Mouse (Mus musculus) intestine, embryonic 15.5 days (tissue): ENCODE results near the gene Neurod1. TPM values are rescaled to one million over a fixed set of nuclear protein-coding genes. Genes with fewer than 3 reads are reported as not detected.

ENCODE experiments used
- polyA plus RNA-seq: library from polyadenylated mRNA; unstranded; fragments of >200 nt; fragmentation: Nextera tagmentation; extraction: Ambion mirVana; gene quantifications from 2 replicates; pipeline ENCODE4 v1.2.1, GENCODE M21; 2015

The Neurod1 gene
- polyA plus RNA-seq, 1 experiment from 2014 or later: 4.2 TPM

Other genes starting within 250 kb of the Neurod1 start
- gene Itga4, start 201.3 kb downstream of the Neurod1 start, polyA plus RNA-seq: 3.8 and 3.9 TPM in 2 replicates
- 1.5 and 1.6 TPM in 2 replicates for gene Cerkl, start within 50 bp of the Neurod1 start, polyA plus RNA-seq
- gene Itprid2, start 178.6 kb upstream of the Neurod1 start, polyA plus RNA-seq: 19.5 and 20.5 TPM in 2 replicates